Mouse (Mus musculus): ENCODE measurements around the gene Gm7544.
"Not testable (repeated sequence)": the region's sequence is repeated elsewhere in the genome, so short reads cannot be mapped to it uniquely, and the experiment has no call there.

Gm7544 gene

GRCm38 (mm10) chr1:82955913-82956312 lies at the start of gene Gm7544:
TSS of gene Gm7544 (minus strand) at chr1:82956013.
- not testable (repeated sequence) for DNase-seq

DNA sequence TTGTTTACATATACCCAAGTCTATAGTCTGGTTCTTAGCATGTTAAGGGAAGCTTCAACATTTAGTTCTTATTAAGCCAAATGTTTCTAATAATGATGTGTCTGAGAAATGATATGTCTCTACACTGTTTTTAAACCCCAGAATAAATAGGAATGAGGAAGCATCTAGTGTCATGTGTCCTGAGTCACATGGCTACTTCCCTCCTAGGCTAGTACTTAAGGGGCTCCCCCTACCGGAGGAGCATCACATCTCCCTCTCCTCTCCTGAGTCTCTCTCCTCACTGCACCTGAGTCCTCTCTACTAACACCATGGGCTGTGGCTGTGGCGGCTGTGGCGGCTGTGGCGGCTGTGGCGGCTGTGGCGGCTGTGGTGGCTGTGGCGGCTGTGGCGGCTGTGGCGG lies 44.5 kb upstream of the Gm7544 start, which contains the start of gene Gm47959:
Gm47959 (plus strand) TSS at position 243 of the 400 bp plus-strand sequence.
- not testable (repeated sequence) for DNase-seq

DNA sequence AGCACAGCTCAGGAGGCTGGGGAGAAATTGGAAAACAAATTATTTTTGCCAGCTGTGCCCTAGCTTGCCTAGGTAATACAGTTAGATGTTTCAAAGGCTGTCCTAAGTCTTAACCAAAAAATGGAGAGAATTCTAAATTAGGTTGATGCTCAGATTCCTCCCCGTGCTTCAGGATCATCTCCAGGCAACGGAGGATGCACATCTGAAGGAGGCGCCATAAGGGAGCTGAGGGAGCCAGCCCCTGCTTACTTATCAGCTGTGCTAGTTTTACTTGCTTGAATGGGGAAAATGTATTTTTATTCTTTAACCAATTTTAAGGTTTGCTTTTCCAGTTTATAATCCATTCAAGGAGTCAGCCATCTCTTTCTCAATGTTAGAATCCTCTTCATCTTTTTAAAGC lies 38.1 kb upstream of the Gm7544 start:
- no peak for DNase-seq

DNA sequence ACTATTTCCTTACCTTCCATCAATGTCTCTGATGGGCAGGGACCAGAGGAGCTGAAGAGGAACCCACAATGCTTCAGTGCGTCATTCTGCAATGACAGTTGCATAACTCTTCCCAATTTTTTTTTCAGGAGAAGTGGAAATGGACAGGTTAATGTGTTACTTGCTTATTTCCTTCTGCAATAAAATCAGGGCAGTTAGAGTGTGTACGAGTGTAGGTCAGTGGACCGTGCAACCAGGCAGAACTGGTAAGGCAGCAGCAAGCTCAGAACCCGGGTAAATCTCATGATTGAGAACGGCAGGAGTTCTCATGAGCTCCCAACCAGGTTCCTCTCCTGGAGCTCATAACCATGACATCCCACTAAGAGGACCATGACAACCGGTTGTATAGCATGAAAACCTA lies 36.3 kb upstream of the Gm7544 start:
- peak; percentile 67 to 83 for DNase-seq

GRCm38 (mm10) chr1:82991596-82991995 lies 35.8 kb upstream of the Gm7544 start:
- DNase-seq: no peak

- peak; percentile 44 to 54 for DNase-seq
Measured at GRCm38 (mm10) chr1:82991062-82991461, 35.2 kb upstream of the Gm7544 start.

- DNase-seq: peak; percentile 62 to 69
Measured at GRCm38 (mm10) chr1:82987530-82988198, 31.9 kb upstream of the Gm7544 start.

- no peak for DNase-seq
Measured at GRCm38 (mm10) chr1:82986738-82987137, 30.9 kb upstream of the Gm7544 start.

DNA sequence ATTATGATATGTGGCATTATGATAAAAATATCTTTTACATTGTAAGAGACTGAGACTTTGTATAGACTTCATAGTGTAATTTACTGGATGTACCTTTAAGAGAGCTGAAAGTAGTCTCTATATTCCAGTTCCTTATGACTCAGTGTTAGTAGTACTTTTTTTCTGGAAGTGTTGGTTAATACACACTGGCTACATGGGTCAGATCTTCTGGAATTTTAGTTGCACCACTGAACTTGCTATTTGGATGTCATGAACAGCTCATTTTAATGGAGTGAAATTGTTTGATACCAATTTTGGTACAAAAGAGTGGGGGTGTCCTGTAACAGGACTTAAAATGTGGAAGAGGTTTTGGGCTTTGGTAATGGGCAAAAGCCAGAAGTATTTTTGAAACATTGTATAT lies 22.0 kb upstream of the Gm7544 start:
- DNase-seq: no peak

- DNase-seq: peak; percentile 21 to 29
Measured at GRCm38 (mm10) chr1:82975750-82976149, 19.9 kb upstream of the Gm7544 start.

- DNase-seq: peak in 1 of 2 experiments; percentile 10
Measured at GRCm38 (mm10) chr1:82974342-82974741, 18.5 kb upstream of the Gm7544 start.

- no peak for DNase-seq
Measured at GRCm38 (mm10) chr1:82973901-82974300, 18.1 kb upstream of the Gm7544 start.

GRCm38 (mm10) chr1:82973244-82973643 lies 17.4 kb upstream of the Gm7544 start:
- peak; percentile 9 to 42 for DNase-seq

- DNase-seq: peak; percentile 26 to 32
Measured at GRCm38 (mm10) chr1:82972046-82972445, 16.2 kb upstream of the Gm7544 start.

GRCm38 (mm10) chr1:82966413-82966812 lies 10.6 kb upstream of the Gm7544 start:
- DNase-seq: no peak

- DNase-seq: no peak
Measured at GRCm38 (mm10) chr1:82959870-82960385, 4.1 kb upstream of the Gm7544 start, which contains the start of gene Gm47955. TSS of gene Gm47955 (plus strand) at chr1:82960286.

DNA sequence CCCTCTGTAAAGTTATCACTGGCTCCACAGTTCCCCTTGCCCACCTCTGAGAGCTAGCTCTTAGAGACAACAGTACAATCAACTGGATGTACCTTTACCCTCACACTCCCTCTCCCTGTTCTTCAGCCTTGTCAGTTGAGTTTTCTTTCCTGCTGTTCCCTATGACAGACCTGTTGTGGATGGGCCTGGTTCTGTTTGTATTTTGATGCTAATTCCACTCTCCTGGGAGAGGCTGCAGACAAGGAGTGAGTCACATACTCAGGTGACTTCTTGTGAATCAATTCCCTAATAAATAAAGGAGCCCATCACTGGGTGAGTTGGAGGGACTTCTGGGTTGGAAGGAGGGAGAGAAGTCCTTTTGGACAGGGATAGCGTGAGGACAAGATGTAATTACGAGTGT lies 7.2 kb downstream of the Gm7544 start:
- DNase-seq: no peak

DNA sequence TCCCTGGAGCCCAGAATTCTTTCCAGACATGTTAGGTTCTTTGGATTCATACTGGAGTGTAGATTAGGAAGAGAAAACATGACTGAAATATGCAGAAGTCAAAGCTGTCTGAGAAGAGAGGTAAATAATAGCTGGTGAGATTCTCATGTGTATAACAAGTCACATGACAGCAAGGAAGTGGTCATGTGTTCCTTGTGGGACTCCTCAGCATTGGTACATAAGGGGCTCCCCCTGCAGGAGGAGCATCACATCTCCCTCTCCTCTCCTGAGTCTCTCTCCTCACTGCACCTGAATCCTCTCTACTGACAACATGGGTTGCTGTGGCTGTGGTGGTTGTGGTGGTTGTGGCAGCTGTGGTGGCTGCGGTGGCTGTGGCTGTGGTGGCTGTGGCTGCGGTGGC lies 9.8 kb downstream of the Gm7544 start:
- DNase-seq: peak in 1 of 2 experiments; percentile 31

DNA sequence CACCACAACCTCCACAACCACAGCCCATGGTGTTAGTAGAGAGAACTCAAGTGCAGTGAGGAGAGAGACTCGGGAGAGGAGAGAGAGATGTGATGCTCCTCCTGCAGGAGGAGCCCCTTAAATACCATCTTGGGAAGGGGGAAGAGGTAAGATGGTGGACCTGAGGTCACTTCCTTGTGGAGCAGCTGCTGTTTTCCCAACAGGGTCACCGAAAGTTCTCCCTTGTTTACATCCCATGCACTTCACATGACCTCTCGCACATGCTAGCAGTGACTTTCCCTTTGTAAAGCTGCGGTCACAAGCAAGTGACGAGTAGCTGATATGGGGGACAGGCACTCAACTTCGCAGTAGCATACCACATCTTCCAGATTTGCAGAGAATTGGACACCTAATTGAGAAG lies 12.5 kb downstream of the Gm7544 start, which contains the start of gene A030003K21Rik:
A030003K21Rik (minus strand) TSS at position 94 of the 400 bp plus-strand sequence.
- not testable (repeated sequence) for DNase-seq

GRCm38 (mm10) chr1:82942505-82942904 lies 13.3 kb downstream of the Gm7544 start:
- DNase-seq: not testable (repeated sequence)

DNA sequence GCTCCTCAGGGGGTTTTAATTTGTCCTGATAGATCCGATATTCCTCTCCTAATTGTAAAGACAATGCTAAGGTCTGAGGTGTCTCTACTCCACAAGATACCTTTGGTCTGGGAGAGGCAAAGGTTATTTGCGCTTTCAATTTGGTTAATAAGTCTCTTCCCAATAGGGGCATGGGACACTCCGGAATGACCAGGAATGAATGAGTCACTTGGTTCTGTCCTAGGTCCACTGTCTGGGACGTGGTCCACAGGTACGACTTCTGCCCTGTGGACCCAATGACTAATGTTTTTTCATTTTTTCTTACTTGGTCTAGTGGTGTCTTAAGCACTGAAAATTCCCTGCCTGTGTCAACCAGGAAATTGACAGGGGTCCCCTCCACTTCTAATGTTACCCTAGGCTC lies 17.1 kb downstream of the Gm7544 start:
- DNase-seq: peak; percentile 34 to 39

- not testable (repeated sequence) for DNase-seq
Measured at GRCm38 (mm10) chr1:82931326-82931725, 24.5 kb downstream of the Gm7544 start, which contains the start of gene Gm6217. TSS of gene Gm6217 (minus strand) at chr1:82931399.

- DNase-seq: not testable (repeated sequence)
Measured at GRCm38 (mm10) chr1:82930558-82930957, 25.3 kb downstream of the Gm7544 start.

DNA sequence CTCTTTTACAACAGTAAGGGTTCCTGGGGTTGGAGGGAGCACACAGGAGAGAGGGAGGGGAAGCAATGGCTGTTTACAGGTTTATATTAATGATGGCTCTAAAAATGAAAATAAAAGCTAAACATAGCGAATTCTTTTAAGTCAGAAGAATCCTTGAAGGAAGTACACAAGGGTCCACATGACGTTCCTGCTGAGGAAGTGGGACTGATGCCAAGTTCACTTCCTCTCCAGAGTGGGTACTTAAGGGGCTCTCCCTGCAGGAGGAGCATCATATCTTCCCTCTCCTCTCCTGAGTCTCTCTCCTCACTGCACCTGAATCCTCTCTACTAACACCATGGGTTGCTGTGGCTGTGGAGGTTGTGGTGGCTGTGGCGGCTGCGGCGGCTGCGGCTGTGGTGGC lies 31.2 kb downstream of the Gm7544 start, which contains the start of gene A030014E15Rik:
A030014E15Rik (plus strand) TSS at position 268 of the 400 bp plus-strand sequence.
- peak in 1 of 2 experiments; percentile 9 for DNase-seq

Data from kidney, postnatal 36 days (tissue).